Mouse (Mus musculus): ENCODE data around the gene Ugt1a1.

DNA sequence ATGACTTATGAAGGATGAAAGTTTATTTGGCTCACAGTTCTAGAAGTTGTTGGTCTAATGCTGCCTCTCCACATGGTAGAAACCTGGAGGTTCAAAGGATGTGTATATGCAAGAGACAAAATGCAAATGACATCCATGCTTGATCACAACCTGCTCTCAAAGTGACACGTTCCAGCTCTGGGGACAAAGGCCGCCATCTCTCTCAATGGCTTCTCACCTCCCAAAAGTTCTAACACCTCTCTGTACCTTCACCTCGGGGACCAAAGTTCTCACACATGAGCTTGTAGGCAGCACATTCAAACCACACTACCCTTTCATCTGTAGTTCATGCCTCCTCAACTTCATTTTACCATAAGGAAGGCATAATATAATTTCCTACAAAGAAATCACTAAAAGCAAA lies 5.8 kb downstream of the Ugt1a1 start:
- TF ChIP-seq CTCF (IDR thresholded peaks at IDR 0.05; ENCODE audit: borderline replicate concordance, control insufficient read depth, extremely low read depth, insufficient read depth, low read length, poor library complexity): no peak
- no peak for TF ChIP-seq POLR2A (IDR thresholded peaks at IDR 0.05; ENCODE audit: control insufficient read depth, extremely low read depth, insufficient read depth, low read length, poor library complexity)
